Mouse (Mus musculus): ENCODE data around the gene Pdxp. TPM values are rescaled to one million over a fixed set of nuclear protein-coding genes. Genes with fewer than 3 reads are reported as not detected.

Gene Pdxp
- polyA plus RNA-seq, 1 experiment, result 226 TPM

DNA sequence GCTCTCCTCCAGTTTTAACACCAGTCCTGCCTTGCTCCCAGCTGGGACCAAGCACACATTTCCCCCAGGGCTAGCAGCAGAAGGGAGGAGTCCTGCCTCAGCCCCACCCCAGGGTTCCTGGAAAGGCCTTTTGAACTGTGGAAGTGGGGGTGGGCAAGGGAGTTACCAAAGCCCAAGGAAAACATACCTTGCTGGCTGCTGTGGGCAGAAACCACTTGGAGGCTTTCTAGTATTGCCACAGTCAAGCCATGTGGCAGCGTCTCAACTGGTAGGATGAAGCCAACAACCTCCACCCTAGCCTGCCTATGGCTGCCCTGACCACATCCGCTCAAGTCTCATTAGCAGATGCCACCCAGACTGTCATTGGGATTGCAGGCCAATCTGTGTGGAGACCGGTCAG is 17.6 kb upstream of the Pdxp start:
- no peaks in the 10 kb centered on the region for H3K4me1 ChIP-seq (ENCODE audit: control insufficient read depth, insufficient read depth, low read length)
- no peak for TF ChIP-seq POLR2A (IDR thresholded peaks at IDR 0.05; ENCODE audit: extremely low read depth, insufficient read depth, low read length)
- no peak for TF ChIP-seq CTCF (IDR thresholded peaks at IDR 0.05; ENCODE audit: extremely low read depth, insufficient read depth, low read length)
- H3K27ac ChIP-seq (ENCODE audit: insufficient read depth, low read length), result no peak overlapping the region
- no peak overlapping the region for H3K4me3 ChIP-seq (ENCODE audit: insufficient read depth, low read length)

DNA sequence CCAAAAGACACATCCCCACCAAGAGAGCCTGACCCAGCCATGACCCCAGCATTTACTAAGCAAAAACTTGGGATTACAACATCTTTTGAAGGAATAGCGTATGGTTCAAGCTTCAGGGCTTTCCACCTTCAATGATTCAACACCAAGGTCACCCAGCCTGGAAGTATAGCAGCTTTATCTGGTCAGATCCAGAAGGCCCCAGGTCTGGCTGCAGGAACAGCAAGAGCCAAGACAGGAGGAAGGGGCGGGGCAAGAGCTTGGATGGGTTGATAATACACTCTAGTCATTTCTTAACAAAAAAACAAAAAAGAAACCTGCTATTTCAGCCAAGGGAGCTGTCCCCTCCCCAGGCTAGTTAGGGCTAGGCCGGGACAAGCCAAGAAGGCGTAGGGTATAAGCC is 16.2 kb upstream of the Pdxp start:
- Histone ChIP-seq H3K4me3 (ENCODE audit: insufficient read depth, low read length) (no peak overlapping the region), H3K27ac (ENCODE audit: insufficient read depth, low read length) (no peak overlapping the region), H3K4me1 (ENCODE audit: control insufficient read depth, insufficient read depth, low read length) (no peaks in the 10 kb centered on the region)
- TF ChIP-seq CTCF (IDR thresholded peaks at IDR 0.05; ENCODE audit: extremely low read depth, insufficient read depth, low read length) (no peak), POLR2A (IDR thresholded peaks at IDR 0.05; ENCODE audit: extremely low read depth, insufficient read depth, low read length) (no peak)

DNA sequence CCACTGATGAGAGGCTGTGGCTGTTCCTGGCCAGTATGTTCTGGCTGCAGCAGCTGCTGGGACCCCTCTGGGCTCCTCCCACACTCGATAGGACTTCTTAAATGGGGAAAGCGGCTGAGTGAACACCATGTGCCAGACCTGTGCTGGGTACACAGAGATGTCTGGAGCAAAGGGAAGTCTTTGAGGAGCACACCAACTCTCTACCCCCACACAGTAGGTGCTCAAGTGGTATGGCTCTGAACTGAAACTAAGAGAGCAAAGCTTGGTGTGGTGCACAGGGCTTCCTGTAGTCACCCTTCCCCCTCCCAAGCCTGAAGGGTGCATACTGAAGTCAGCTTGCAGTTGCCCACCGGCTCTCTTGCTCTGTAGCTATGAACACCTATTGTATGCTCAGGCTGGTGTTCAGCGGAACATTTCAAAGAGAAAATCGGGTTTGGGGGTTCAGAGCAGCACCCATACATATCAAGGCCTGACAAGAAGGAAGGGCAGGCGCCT is 15.2 kb upstream of the Pdxp start:
- Histone ChIP-seq H3K27ac (ENCODE audit: insufficient read depth, low read length) (no peak overlapping the region), H3K4me1 (ENCODE audit: control insufficient read depth, insufficient read depth, low read length) (peaks cover 2% of the 10 kb centered on the region; the same call in 1 of the 2 replicates), H3K4me3 (ENCODE audit: insufficient read depth, low read length) (no peak overlapping the region; the same call in 1 of the 2 replicates)
- TF ChIP-seq CTCF (IDR thresholded peaks at IDR 0.05; ENCODE audit: extremely low read depth, insufficient read depth, low read length) (no peak), POLR2A (IDR thresholded peaks at IDR 0.05; ENCODE audit: extremely low read depth, insufficient read depth, low read length) (no peak)

DNA sequence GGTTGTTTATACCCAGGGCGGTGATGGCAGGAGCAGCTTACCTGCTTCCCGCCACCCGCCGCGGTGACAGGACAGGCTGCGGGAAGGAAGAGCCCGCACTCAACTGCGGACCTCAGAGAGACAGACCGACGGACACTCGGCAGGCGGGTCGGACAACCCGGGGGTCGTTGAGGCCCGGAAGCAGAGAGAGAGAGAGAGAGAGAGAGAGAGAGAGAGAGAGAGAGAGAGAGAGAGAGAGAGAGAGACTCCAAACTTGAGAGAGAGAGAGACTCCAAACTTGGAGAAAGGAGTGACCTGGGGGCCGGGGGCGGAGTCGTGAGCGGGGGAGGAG is 14.3 kb upstream of the Pdxp start, which contains the start of gene Gm49510:
TSS of gene Gm49510 (plus strand) at position 259 of the 331 bp plus-strand sequence.
- peak within 1 kb of the TSS; percentile 98 for H3K4me3 ChIP-seq (ENCODE audit: insufficient read depth, low read length)
- H3K4me1 ChIP-seq (ENCODE audit: control insufficient read depth, insufficient read depth, low read length), result peaks cover 2% of the 10 kb centered on the region; the same call in 1 of the 2 replicates
- peak within 1 kb of the TSS; percentile 83 for H3K27ac ChIP-seq (ENCODE audit: insufficient read depth, low read length)
- TF ChIP-seq POLR2A (IDR thresholded peaks at IDR 0.05; ENCODE audit: extremely low read depth, insufficient read depth, low read length) (no peak), CTCF (IDR thresholded peaks at IDR 0.05; ENCODE audit: extremely low read depth, insufficient read depth, low read length) (no peak)

DNA sequence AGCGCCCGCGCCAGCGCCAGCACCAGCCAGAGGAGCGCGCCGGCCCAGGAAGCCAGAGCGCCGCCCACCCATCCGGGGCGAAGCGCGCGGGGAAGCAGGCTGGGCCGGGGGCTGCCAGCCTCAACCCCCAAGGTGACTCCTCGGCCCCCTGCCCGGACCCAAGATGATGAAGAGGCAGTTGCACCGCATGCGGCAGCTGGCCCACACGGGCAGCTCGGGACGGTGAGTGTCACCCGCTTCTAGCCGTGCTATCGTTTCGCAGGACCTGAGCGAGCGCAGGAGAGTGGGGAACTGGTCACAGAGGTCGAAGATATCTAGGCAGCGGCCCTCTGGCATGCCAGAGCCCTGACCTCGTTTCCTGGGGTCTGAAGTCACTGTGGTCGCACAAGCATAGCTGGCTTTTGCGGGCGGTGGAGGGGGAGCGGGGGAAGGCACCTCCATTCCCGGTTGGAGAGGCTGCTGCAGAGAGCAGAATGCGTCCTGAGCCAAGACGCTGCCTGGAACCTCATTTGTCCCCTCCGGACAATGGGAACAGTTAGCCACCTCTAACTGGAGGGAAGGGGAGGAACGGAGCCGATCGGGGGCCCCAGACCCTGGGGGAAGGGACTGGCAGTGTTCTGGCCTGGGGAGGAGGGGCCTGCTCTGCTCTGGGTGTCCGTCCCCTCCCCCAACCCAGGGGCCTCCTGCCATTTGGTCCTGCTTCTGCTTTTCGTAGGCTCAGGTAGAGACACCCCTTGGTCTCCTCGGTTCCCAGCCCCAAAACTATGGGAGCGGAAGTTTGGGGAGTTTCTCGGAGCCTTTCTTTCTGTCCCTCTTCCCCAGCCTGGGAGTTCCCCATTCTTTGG is 13.8 kb upstream of the Pdxp start, which contains the start of gene Sh3bp1:
TSS of gene Sh3bp1 (plus strand) at position 29 of the 845 bp plus-strand sequence.
- Histone ChIP-seq H3K27ac (ENCODE audit: insufficient read depth, low read length) (peak within 1 kb of the TSS; percentile 83), H3K4me1 (ENCODE audit: control insufficient read depth, insufficient read depth, low read length) (peaks cover 2% of the 10 kb centered on the region; the same call in 1 of the 2 replicates), H3K4me3 (ENCODE audit: insufficient read depth, low read length) (peak within 1 kb of the TSS; percentile 98)
- TF ChIP-seq CTCF (IDR thresholded peaks at IDR 0.05; ENCODE audit: extremely low read depth, insufficient read depth, low read length) (no peak), POLR2A (IDR thresholded peaks at IDR 0.05; ENCODE audit: extremely low read depth, insufficient read depth, low read length) (peak; percentile 42; the same call in 1 of the 2 replicates)

DNA sequence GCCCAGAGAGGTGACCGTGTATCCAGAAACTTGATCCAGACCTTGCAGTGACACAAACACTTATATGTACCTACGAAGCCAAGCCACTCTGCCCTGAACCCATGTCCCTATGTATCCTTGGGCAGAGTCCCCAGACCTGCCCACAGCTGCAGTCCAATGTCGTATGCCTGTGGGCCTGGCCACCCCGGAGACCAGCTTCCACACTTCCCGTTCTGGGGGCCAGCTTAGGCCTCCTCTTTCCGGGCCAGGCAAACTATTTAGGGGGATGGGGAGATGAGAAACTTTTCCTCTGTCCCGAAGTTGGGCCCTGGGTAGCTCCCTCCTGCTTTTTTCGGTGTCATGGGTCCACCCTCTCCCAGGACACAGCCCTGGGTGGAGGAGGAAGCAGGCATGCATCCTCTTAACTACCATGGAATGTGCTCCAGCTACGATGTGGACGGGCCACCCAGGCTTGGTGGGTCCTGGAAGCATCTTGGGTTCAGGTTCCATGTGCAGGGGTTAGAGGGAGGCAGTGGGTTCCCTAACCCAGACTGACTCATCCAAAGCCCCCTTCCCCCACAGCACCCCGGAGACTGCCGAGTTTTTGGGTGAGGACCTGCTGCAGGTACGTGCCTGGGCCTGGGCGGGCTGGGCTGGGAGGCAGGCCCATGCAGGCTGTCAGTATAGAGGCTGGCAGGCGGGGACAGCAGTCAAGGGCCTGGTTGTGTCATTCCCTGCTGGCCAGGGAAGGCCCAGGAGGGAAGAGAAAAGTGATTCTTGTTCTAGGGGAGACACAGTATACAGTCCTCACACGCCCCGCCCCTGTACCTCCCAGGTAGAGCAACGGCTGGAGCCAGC is 12.9 kb upstream of the Pdxp start:
- TF ChIP-seq POLR2A (IDR thresholded peaks at IDR 0.05; ENCODE audit: extremely low read depth, insufficient read depth, low read length) (no peak), CTCF (IDR thresholded peaks at IDR 0.05; ENCODE audit: extremely low read depth, insufficient read depth, low read length) (no peak)
- H3K4me1 ChIP-seq (ENCODE audit: control insufficient read depth, insufficient read depth, low read length), result peaks cover 2% of the 10 kb centered on the region; the same call in 1 of the 2 replicates
- H3K27ac ChIP-seq (ENCODE audit: insufficient read depth, low read length), result no peak overlapping the region
- H3K4me3 ChIP-seq (ENCODE audit: insufficient read depth, low read length), result peak overlapping the region; percentile 98

DNA sequence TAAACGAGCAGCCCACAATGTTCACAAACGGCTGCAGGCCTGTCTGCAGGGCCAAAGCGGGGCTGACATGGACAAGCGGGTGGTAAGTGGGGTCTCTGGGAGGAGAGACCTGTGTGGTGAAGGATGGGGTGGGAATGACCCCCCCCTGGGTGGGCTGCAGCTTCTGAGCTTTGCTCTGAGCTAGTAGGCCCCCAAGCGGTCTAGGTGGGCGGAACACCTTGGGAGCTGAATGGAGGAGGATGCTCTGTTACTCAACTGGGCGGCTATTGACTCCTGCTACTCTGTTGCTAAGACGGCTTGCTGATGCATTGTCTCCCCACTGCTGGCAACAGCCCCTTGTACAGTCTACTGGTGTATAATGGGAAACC is 12.3 kb upstream of the Pdxp start:
- TF ChIP-seq CTCF (IDR thresholded peaks at IDR 0.05; ENCODE audit: extremely low read depth, insufficient read depth, low read length) (no peak), POLR2A (IDR thresholded peaks at IDR 0.05; ENCODE audit: extremely low read depth, insufficient read depth, low read length) (no peak)
- Histone ChIP-seq H3K27ac (ENCODE audit: insufficient read depth, low read length) (no peak overlapping the region), H3K4me1 (ENCODE audit: control insufficient read depth, insufficient read depth, low read length) (peaks cover 2% of the 10 kb centered on the region; the same call in 1 of the 2 replicates), H3K4me3 (ENCODE audit: insufficient read depth, low read length) (no peak overlapping the region; the same call in 1 of the 2 replicates)

DNA sequence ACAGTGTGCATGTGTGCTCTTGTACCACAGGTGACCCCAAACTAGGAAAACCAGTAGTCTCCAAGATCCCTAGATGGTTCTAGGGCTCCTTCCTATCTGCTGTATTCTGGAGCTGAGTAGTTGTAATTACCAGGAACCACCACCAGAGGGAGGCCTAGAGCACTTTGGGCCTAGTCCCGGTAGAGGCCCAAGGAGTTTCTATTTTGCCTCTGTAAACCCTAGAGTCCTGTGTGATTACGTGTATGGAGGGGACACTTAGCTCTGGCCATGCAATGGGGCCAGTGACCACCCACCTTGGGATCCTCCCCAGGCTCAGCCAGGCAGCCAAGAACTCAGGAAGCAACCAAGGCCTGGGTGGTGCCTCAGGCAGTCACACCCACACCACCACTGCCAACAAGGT is 10.5 kb upstream of the Pdxp start:
- TF ChIP-seq POLR2A (IDR thresholded peaks at IDR 0.05; ENCODE audit: extremely low read depth, insufficient read depth, low read length) (no peak), CTCF (IDR thresholded peaks at IDR 0.05; ENCODE audit: extremely low read depth, insufficient read depth, low read length) (peak; percentile 87)
- Histone ChIP-seq H3K4me3 (ENCODE audit: insufficient read depth, low read length) (no peak overlapping the region), H3K4me1 (ENCODE audit: control insufficient read depth, insufficient read depth, low read length) (peaks cover 2% of the 10 kb centered on the region; the same call in 1 of the 2 replicates), H3K27ac (ENCODE audit: insufficient read depth, low read length) (no peak overlapping the region)

DNA sequence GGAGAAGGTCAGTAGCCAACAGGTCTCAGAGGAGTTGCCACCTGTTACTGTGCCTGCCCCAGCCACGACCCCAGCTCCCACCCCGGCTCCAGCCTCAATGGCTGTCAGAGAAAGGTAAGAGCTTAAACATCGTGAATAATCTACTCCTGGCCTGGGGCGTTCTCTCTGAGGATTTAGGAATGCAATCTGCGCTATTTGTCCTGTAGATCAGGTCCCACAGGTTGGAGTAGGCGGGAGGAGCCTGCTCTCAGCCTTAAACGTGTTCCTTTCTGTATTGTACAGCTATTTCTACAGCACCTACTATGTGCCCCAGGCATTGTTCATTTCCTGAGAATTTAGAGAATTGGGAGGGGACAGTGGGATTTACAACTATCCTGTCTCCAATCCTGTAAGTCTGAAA is 5.3 kb upstream of the Pdxp start:
- H3K27ac ChIP-seq (ENCODE audit: insufficient read depth, low read length), result no peak overlapping the region
- TF ChIP-seq POLR2A (IDR thresholded peaks at IDR 0.05; ENCODE audit: extremely low read depth, insufficient read depth, low read length) (no peak), CTCF (IDR thresholded peaks at IDR 0.05; ENCODE audit: extremely low read depth, insufficient read depth, low read length) (no peak)
- no peak overlapping the region for H3K4me3 ChIP-seq (ENCODE audit: insufficient read depth, low read length)
- peaks cover 1% of the 10 kb centered on the region; the same call in 1 of the 2 replicates for H3K4me1 ChIP-seq (ENCODE audit: control insufficient read depth, insufficient read depth, low read length)

All from cortical plate, adult 2 months (tissue).